Mouse (Mus musculus) hindlimb bud, embryonic 11.5 days (tissue): ENCODE measurements around the gene Fam71e2.

Experiments used
- DNase-seq: peaks from one replicate; pipeline ENCODE4 v3.0.0-alpha.2; 2012; ENCODE audit warnings: low read depth, low spot score; ENCODE audit errors: extremely low spot score

The Fam71e2 gene

GRCm38 (mm10) chr7:4739544-4740275, 31.4 kb downstream of the Fam71e2 start, which contains the start of gene Kmt5c:
TSS of gene Kmt5c (plus strand) at chr7:4740115.
- peak; percentile 100 for DNase-seq

- no peak for DNase-seq
Measured at GRCm38 (mm10) chr7:4739041-4739543, 32.0 kb downstream of the Fam71e2 start.

GRCm38 (mm10) chr7:4732968-4733392, 38.1 kb downstream of the Fam71e2 start:
- DNase-seq, result no peak

GRCm38 (mm10) chr7:4731090-4731489, 40.0 kb downstream of the Fam71e2 start:
- no peak for DNase-seq

GRCm38 (mm10) chr7:4725169-4725568, 45.9 kb downstream of the Fam71e2 start, which contains the start of gene Tmem150b:
TSS of gene Tmem150b (minus strand) at chr7:4725249.
- no peak for DNase-seq

- no peak for DNase-seq
Measured at GRCm38 (mm10) chr7:4724359-4724758, 46.7 kb downstream of the Fam71e2 start.

- no peak for DNase-seq
Measured at GRCm38 (mm10) chr7:4723508-4723907, 47.6 kb downstream of the Fam71e2 start.

- no peak for DNase-seq
Measured at GRCm38 (mm10) chr7:4719276-4719675, 51.8 kb downstream of the Fam71e2 start.

GRCm38 (mm10) chr7:4716955-4717354, 54.1 kb downstream of the Fam71e2 start:
- no peak for DNase-seq

- DNase-seq, result no peak
Measured at GRCm38 (mm10) chr7:4712594-4712993, 58.5 kb downstream of the Fam71e2 start.

- DNase-seq, result no peak
Measured at GRCm38 (mm10) chr7:4705098-4705497, 66.0 kb downstream of the Fam71e2 start.
